Mouse (Mus musculus) G1E (cell line): ENCODE measurements around the gene Evi5l. TPM values are rescaled to one million over a fixed set of nuclear protein-coding genes. Genes with fewer than 3 reads are reported as not detected.

ENCODE experiments used
- ATAC-seq: 2 replicates; pipeline ENCODE4 v1.8.0; 2016; ENCODE audit warnings: mild to moderate bottlenecking; ENCODE audit not compliant: insufficient number of reproducible peaks, poor library complexity, low FRiP score, severe bottlenecking; ENCODE audit errors: extremely low read depth
- DNase-seq: peaks from one replicate; pipeline ENCODE4 v3.0.0; 2012; ENCODE audit warnings: low spot score
- H3K27me3 ChIP-seq: 2 replicates; pipeline ENCODE4 v1.6.1; 2012; ENCODE audit warnings: mild to moderate bottlenecking, low read length, inconsistent platforms; ENCODE audit not compliant: insufficient read depth
- H3K36me3 ChIP-seq: replicated peaks from 2 replicates; pipeline ENCODE3; 2012; ENCODE audit warnings: mild to moderate bottlenecking, inconsistent platforms
- H3K4me1 ChIP-seq: 2 replicates; pipeline ENCODE4 v1.6.1; 2012; ENCODE audit warnings: low read depth, low read length, inconsistent platforms, mixed read lengths; ENCODE audit not compliant: insufficient read depth
- H3K4me3 ChIP-seq: 2 replicates; pipeline ENCODE4 v1.5.1; 2012; ENCODE audit warnings: low read depth, mild to moderate bottlenecking, inconsistent platforms, low read length, moderate library complexity, mixed read lengths
- H3K9me3 ChIP-seq: replicated peaks from 2 replicates; pipeline ENCODE4 v1.6.1; 2012; ENCODE audit warnings: inconsistent platforms
- CTCF ChIP-seq: IDR thresholded peaks from 2 replicates; pipeline ENCODE4 v1.5.1; 2012; ENCODE audit warnings: low read depth, low read length, inconsistent platforms, mixed read lengths
- GATA1 ChIP-seq: IDR thresholded peaks from 2 replicates; pipeline ENCODE4 v1.6.1; 2012; ENCODE audit warnings: borderline replicate concordance, low read length, inconsistent platforms, mixed read lengths
- GATA2 ChIP-seq: IDR thresholded peaks from 2 replicates; pipeline ENCODE4 v1.6.1; 2012; ENCODE audit warnings: low read depth, low read length, inconsistent platforms, borderline replicate concordance
- POLR2AphosphoS5 ChIP-seq: IDR thresholded peaks from 2 replicates; pipeline ENCODE4 v1.6.1; 2012; ENCODE audit warnings: low read depth, low read length, inconsistent platforms; ENCODE audit not compliant: insufficient replicate concordance
- TAL1 ChIP-seq: conservative IDR thresholded peaks from 2 replicates; pipeline ENCODE4 v1.6.1; 2012; ENCODE audit warnings: low read depth, low read length, inconsistent platforms, mixed read lengths
- polyA plus RNA-seq: library from polyadenylated mRNA; stranded (reverse); fragments of >175 nt; gene quantifications from 2 replicates; pipeline ENCODE4 v1.2.3, GENCODE M21; 2012
- total RNA-seq, 2 experiments: library from RNA; stranded (forward) in 1 of 2; stranded (reverse) in 1 of 2; fragments of 200-1000 nt in 1 of 2; fragments of >200 nt in 1 of 2; fragmentation: Nextera tagmentation in 1 of 2; gene quantifications; 2 replicates each; pipeline ENCODE4 v1.2.3; 2014 to 2017

Gene Evi5l
- total and polyA plus RNA-seq, 3 experiments: 8.5 to 12.7 (median 9.7) TPM

DNA sequence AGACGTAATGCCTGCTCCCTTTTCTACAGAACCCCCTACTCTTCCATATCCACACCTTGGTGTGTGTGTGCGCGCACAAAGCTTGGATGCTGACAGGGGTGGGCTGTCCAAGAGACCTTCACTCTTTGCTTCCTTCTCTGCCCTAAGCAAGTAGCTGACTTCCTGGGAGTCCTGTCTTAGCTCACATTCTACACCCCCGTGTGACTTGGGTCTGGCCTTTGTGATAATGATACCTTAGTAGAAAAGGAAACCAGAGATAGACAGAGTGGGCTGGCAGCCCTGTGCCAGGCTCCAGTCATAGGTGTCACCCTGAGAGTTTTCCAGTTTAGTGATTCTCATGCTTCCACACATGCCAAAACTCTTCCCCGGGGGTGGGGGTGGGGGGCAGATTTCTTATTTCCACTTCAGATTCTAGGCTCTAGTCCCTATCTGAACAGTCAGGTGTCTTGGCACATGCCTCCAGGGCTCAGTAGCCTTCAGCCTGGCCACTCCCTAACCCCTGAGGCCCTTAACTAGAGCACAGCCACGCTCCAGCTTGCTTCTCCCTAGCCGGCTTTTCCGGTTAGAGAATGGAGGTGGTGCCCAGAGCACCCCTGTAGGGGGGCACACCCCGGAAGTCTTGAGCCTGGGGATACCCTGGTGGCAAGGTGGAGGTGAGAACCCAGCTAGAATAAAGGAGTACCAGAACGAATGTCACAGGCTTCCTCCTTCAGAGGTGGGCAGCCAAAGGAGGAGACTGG is 64.4 kb downstream of the Evi5l start:
- H3K27me3 ChIP-seq: peaks cover 67% of the 10 kb centered on the region
- no peak for TF ChIP-seq POLR2AphosphoS5
- no peak for TF ChIP-seq GATA2
- no peak for TF ChIP-seq TAL1
- TF ChIP-seq CTCF: no peak
- TF ChIP-seq GATA1: no peak
- DNase-seq: no peak
- peak; percentile 8; the same call in 1 of the 2 replicates for ATAC-seq
- no peaks in the 10 kb centered on the region for H3K9me3 ChIP-seq
- H3K4me1 ChIP-seq: peaks cover 2% of the 10 kb centered on the region; the same call in 1 of the 2 replicates
- no peaks in the 10 kb centered on the region for H3K36me3 ChIP-seq
- H3K4me3 ChIP-seq: no peak overlapping the region

GRCm38 (mm10) chr8:4237814-4238433 is 71.6 kb downstream of the Evi5l start:
- H3K4me1 ChIP-seq: peaks cover 34% of the 10 kb centered on the region
- DNase-seq (peak; percentile 32), ATAC-seq (no peak; the same call in 1 of the 2 replicates)
- peaks cover 34% of the 10 kb centered on the region for H3K36me3 ChIP-seq
- H3K4me3 ChIP-seq: peak overlapping the region; percentile 91
- no peak for TF ChIP-seq GATA1
- no peak for TF ChIP-seq TAL1
- no peak for TF ChIP-seq GATA2
- TF ChIP-seq POLR2AphosphoS5: no peak
- no peak for TF ChIP-seq CTCF
- H3K9me3 ChIP-seq: no peaks in the 10 kb centered on the region
- peaks cover 25% of the 10 kb centered on the region for H3K27me3 ChIP-seq

DNA sequence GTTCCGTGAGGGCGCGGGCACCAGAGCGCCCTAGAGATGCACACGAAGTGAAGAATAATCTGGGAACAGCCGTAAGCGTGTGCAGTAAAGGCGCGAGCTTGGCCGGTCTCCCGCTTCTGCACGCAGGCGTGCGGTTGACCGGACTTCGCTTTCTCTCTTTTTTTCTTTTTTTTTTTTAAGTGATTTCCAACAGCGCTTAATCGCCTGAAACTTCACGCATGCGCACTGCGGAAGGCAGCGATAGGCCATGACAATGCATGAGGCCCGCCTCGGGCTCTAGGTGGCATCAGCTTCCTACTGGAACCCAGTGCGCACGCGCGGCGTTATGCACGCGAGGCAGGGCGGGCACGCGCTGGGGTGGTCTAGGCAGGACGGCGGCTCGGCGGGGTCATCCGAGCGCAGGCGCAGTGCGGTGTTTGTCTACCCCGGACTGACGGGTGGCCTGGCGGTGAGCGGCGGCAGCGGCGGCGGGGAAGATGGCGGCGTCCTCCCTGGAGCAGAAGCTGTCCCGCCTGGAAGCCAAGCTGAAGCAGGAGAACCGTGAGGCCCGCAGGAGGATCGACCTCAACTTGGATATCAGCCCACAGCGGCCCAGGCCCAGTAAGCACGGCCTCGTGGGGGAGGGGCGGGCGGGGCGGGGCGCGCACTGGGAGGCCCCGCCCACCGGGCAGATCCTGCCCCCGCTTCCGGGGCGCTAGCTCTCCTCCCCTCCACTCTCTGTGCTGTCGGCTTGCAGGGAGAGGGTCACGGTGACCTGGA is 72.2 kb downstream of the Evi5l start, which contains the start of the genes Map2k7 and Gm49320:
Map2k7 (plus strand) TSS at position 307 of the 759 bp plus-strand sequence.
Gm49320 (plus strand) TSS at position 432 of the 759 bp plus-strand sequence.
- peak; percentile 98 for DNase-seq
- Histone ChIP-seq H3K36me3 (peaks cover 41% of the 10 kb centered on the region), H3K4me1 (peaks cover 34% of the 10 kb centered on the region), H3K4me3 (peak within 1 kb of the TSS; percentile 91), H3K9me3 (no peaks in the 10 kb centered on the region), H3K27me3 (peaks cover 24% of the 10 kb centered on the region)
- TF ChIP-seq GATA2: no peak
- TF ChIP-seq POLR2AphosphoS5: no peak
- no peak for TF ChIP-seq CTCF
- TF ChIP-seq GATA1: no peak
- TF ChIP-seq TAL1: no peak
- peak; percentile 74 for ATAC-seq

DNA sequence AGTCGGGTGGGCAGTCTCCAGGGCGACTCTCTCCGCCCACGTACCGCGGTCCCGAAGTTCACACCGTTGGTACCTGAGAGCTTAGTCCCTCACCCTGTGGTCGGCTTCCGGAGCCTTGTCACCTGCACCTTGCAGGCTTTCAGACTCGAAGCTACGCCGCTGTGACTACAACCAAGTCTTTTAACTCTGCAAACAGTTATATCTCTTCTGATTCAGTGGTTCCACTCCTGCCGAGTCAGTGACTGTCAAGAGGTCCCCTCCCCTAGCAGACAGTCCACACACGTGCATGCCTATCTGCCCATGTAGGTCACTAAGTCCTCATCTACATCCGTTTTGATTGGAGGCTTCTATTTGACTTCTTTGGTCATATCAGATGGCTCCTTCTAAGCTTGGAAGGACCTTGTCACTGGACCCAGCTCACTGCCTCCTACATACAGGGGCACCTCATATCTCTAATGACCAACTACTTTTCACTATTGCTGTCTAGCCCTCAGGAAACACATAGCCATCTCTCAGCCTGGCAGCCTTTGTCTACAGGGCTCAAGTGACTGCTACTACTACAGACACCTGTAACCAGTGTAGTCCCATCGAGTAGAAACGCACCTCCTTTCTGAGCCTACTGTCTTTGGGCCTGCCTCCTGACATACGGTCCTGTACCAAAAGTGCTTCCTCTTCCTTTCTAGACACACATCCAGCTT is 73.0 kb downstream of the Evi5l start:
- DNase-seq (peak; percentile 16), ATAC-seq (peak; percentile 22; the same call in 1 of the 2 replicates)
- peaks cover 17% of the 10 kb centered on the region for H3K27me3 ChIP-seq
- peak overlapping the region; percentile 91 for H3K4me3 ChIP-seq
- peaks cover 39% of the 10 kb centered on the region for H3K4me1 ChIP-seq
- no peak for TF ChIP-seq GATA2
- no peak for TF ChIP-seq POLR2AphosphoS5
- TF ChIP-seq GATA1: no peak
- no peak for TF ChIP-seq TAL1
- no peak for TF ChIP-seq CTCF
- H3K9me3 ChIP-seq: no peaks in the 10 kb centered on the region
- peaks cover 48% of the 10 kb centered on the region for H3K36me3 ChIP-seq

- no peak overlapping the region for H3K4me3 ChIP-seq
Measured at GRCm38 (mm10) chr8:4245061-4245460, 78.7 kb downstream of the Evi5l start.

More at GRCm38 (mm10) chr8:4245061-4245460, 78.7 kb downstream of the Evi5l start:
- no peak for TF ChIP-seq GATA1
- TF ChIP-seq GATA2: no peak
- TF ChIP-seq POLR2AphosphoS5: no peak
- TF ChIP-seq TAL1: no peak
- no peak for TF ChIP-seq CTCF
- H3K27me3 ChIP-seq: no peaks in the 10 kb centered on the region
- H3K36me3 ChIP-seq: peaks cover 100% of the 10 kb centered on the region
- peaks cover 21% of the 10 kb centered on the region for H3K4me1 ChIP-seq
- DNase-seq (no peak), ATAC-seq (no peak)
- no peaks in the 10 kb centered on the region for H3K9me3 ChIP-seq
